Mouse (Mus musculus) v-Abl transformed pro-B cells (cell line): ENCODE measurements around the gene Pithd1.
"Not testable (repeated sequence)": the region's sequence is repeated elsewhere in the genome, so short reads cannot be mapped to it uniquely, and the experiment has no call there.

ENCODE experiments used
- in situ Hi-C, 2 experiments: fragments of 400-800 bp; cut with MboI; formaldehyde crosslinking; loops; one replicate each; pipeline ENCODE4 v1.15.1; 2025; ENCODE audit not compliant: unreplicated experiment in 2 of 2

Gene Pithd1

GRCm38 (mm10) chr4:135987714-135988113 is 650 bp upstream of the Pithd1 start:
- in situ Hi-C loops = no loop called here

- in situ Hi-C loops = no loop called here
Observed at GRCm38 (mm10) chr4:135986301-135986942, 642 bp downstream of the Pithd1 start.

- in situ Hi-C loops = no loop called here
Observed at GRCm38 (mm10) chr4:135985769-135986168, 1.3 kb downstream of the Pithd1 start.

- in situ Hi-C loops = no loop called here
Observed at GRCm38 (mm10) chr4:135985193-135985592, 1.9 kb downstream of the Pithd1 start.

- in situ Hi-C loops = no loop called here
Observed at GRCm38 (mm10) chr4:135984556-135984955, 2.5 kb downstream of the Pithd1 start.

- in situ Hi-C loops = no loop called here
Observed at GRCm38 (mm10) chr4:135981524-135982063, 5.5 kb downstream of the Pithd1 start.

- in situ Hi-C loops = not testable (repeated sequence)
Observed at GRCm38 (mm10) chr4:135980223-135980622, 6.8 kb downstream of the Pithd1 start.

- in situ Hi-C loops = no loop called here
Observed at GRCm38 (mm10) chr4:135976146-135976545, 10.9 kb downstream of the Pithd1 start.

- in situ Hi-C loops = no loop called here
Observed at GRCm38 (mm10) chr4:135972911-135973811, 13.9 kb downstream of the Pithd1 start.

- in situ Hi-C loops = no loop called here
Observed at GRCm38 (mm10) chr4:135972556-135972906, 14.5 kb downstream of the Pithd1 start, which contains the start of gene Lypla2. TSS of gene Lypla2 (minus strand) at chr4:135972626.

GRCm38 (mm10) chr4:135971805-135972555 is 15.1 kb downstream of the Pithd1 start:
- in situ Hi-C loops = no loop called here

- in situ Hi-C loops = no loop called here
Observed at GRCm38 (mm10) chr4:135970585-135970984, 16.5 kb downstream of the Pithd1 start.

GRCm38 (mm10) chr4:135969070-135969750 is 17.9 kb downstream of the Pithd1 start:
- in situ Hi-C loops = no loop called here

- in situ Hi-C loops = no loop called here
Observed at GRCm38 (mm10) chr4:135968271-135968869, 18.7 kb downstream of the Pithd1 start.

GRCm38 (mm10) chr4:135967086-135967760 is 19.8 kb downstream of the Pithd1 start:
- in situ Hi-C loops = no loop called here

GRCm38 (mm10) chr4:135966283-135966682 is 20.8 kb downstream of the Pithd1 start:
- in situ Hi-C loops = no loop called here

GRCm38 (mm10) chr4:135965113-135965512 is 22.0 kb downstream of the Pithd1 start:
- in situ Hi-C loops = no loop called here

GRCm38 (mm10) chr4:135964426-135964825 is 22.6 kb downstream of the Pithd1 start:
- in situ Hi-C loops = loop anchor here in 1 of 2 experiments (5.0 kb wide), 1 partner anchor 88 kb away; the partner anchor contains the start of gene Rpl11
